Comparison of ENCODE assay signal across 7 mouse cellular contexts in genomic region chr2:34645851-34646540, GRCm38 (mm10).
DNase-seq lines count a peak whose midpoint lies in the region; ATAC-seq and TF ChIP-seq lines count a peak whose summit lies in the region.

No protein-coding gene starts in this region.

- H3K36me3 ChIP-seq in ES-Bruce4 (ENCODE audit: control insufficient read depth, insufficient read depth, low read length, poor library complexity, severe bottlenecking): no peaks in the 10 kb centered on the region
- no peaks in the 10 kb centered on the region for H3K36me3 ChIP-seq in forebrain, embryonic 12.5 days (replicated peaks)

- no peak for TF ChIP-seq EP300 in ES-Bruce4 (IDR thresholded peaks at IDR 0.05; ENCODE audit: insufficient read depth, low read depth, low read length)

- H3K4me2 ChIP-seq in forebrain, embryonic 12.5 days: peak overlapping the region; percentile 59

- H3K9ac ChIP-seq in ES-Bruce4 (ENCODE audit: low read depth, poor library complexity, severe bottlenecking): peak overlapping the region; percentile 26
- H3K9ac ChIP-seq in forebrain, embryonic 12.5 days: peak overlapping the region; percentile 40; the same call in 1 of the 2 replicates

- intact Hi-C loops in heart, postnatal 25 days (cut with DNase I): loop anchor here (10.0 kb wide), 1 partner anchor 271 kb away; the partner anchor contains the start of gene Pbx3

- peak; percentile 88 for ATAC-seq in forebrain, embryonic 12.5 days (ENCODE audit: low FRiP score)

- WGBS in forebrain, embryonic 12.5 days: 17% methylated on average over 17 of the region's 21 CpGs
- WGBS in large intestine, adult 2 months: 7% methylated on average over 21 of the region's 21 CpGs

- no peak for TF ChIP-seq CTCF in ES-Bruce4 (IDR thresholded peaks at IDR 0.05; ENCODE audit: low read depth, low read length)

- H3K4me1 ChIP-seq in ES-Bruce4 (ENCODE audit: control insufficient read depth, insufficient read depth, low read length): peaks cover 1% of the 10 kb centered on the region
- peaks cover 10% of the 10 kb centered on the region for H3K4me1 ChIP-seq in forebrain, embryonic 12.5 days

- peak; percentile 88 for DNase-seq in adrenal gland, postnatal 10 days
- peak; percentile 24 for DNase-seq in heart, postnatal 25 days (ENCODE audit: low spot score)
- peak; percentile 48 for DNase-seq in large intestine, adult 2 months (ENCODE audit: low read depth, low spot score)
- DNase-seq in mesoderm, embryonic 11.5 days (ENCODE audit: low read depth, low spot score): peak; percentile 63
- DNase-seq in spleen, postnatal 14 days (ENCODE audit: low spot score in 2 of 2): peak; percentile 67 to 76

- peak; percentile 46 for TF ChIP-seq POLR2A in ES-Bruce4 (IDR thresholded peaks at IDR 0.05; ENCODE audit: insufficient read depth, low read length)

- H3K4me3 ChIP-seq in ES-Bruce4 (ENCODE audit: low read depth, low read length): peak overlapping the region; percentile 41
- H3K4me3 ChIP-seq in forebrain, embryonic 12.5 days (replicated peaks): peak overlapping the region; percentile 28

- H3K27me3 ChIP-seq in ES-Bruce4 (ENCODE audit: control insufficient read depth, insufficient read depth, low read length, poor library complexity, severe bottlenecking): no peaks in the 10 kb centered on the region
- H3K27me3 ChIP-seq in forebrain, embryonic 12.5 days: peaks cover 30% of the 10 kb centered on the region

- H3K9me3 ChIP-seq in ES-Bruce4 (replicated peaks; ENCODE audit: control insufficient read depth, insufficient read depth, low read length, poor library complexity, severe bottlenecking): no peaks in the 10 kb centered on the region
- no peaks in the 10 kb centered on the region for H3K9me3 ChIP-seq in forebrain, embryonic 12.5 days

- H3K27ac ChIP-seq in ES-Bruce4 (ENCODE audit: insufficient read depth, low read length): no peak overlapping the region
- no peak overlapping the region for H3K27ac ChIP-seq in forebrain, embryonic 12.5 days

Comparison
In these comparisons a context has a peak if more than half of its experiments do, and no peak if none do; other contexts are left out.
1. DNase-seq: peak in every context shown above with its lines; median percentile 88 in adrenal gland, postnatal 10 days; 72 in spleen, postnatal 14 days; 63 in mesoderm, embryonic 11.5 days; 48 in large intestine, adult 2 months; 24 in heart, postnatal 25 days.